Mouse (Mus musculus) MEL (cell line): Measurements from ENCODE around the gene Slc35b1. TPM values are rescaled to one million over a fixed set of nuclear protein-coding genes. Genes with fewer than 3 reads are reported as not detected.

Experiments used
- DNase-seq: peaks from one replicate; pipeline ENCODE4 v3.0.0; 2011; ENCODE audit warnings: low read depth, low spot score
- H3K27ac ChIP-seq: 2 replicates; pipeline ENCODE4 v1.5.1; 2012; ENCODE audit warnings: low read depth, mild to moderate bottlenecking, control low read depth, low read length, moderate library complexity; ENCODE audit not compliant: control insufficient read depth
- H3K27me3 ChIP-seq, 2 experiments: fragments of 150-350 bp in 1 of 2; sonication (generic) in 1 of 2; 2 replicates each; pipeline ENCODE4 v1.6.1; 2012; ENCODE audit warnings: low read length in 2 of 2, mild to moderate bottlenecking in 2 of 2, improper control_type of control experiment in 1 of 2, moderate library complexity in 1 of 2; ENCODE audit not compliant: insufficient read depth in 2 of 2, control insufficient read depth in 1 of 2
- H3K36me3 ChIP-seq, 2 experiments: 2 replicates each; pipeline ENCODE4 v1.6.1; 2012 to 2014; ENCODE audit warnings: low read length in 2 of 2, improper control_type of control experiment in 1 of 2, inconsistent platforms in 1 of 2, mild to moderate bottlenecking in 1 of 2; ENCODE audit not compliant: insufficient read depth in 2 of 2, control insufficient read depth in 1 of 2
- H3K4me1 ChIP-seq, 2 experiments: fragments of 150-350 bp in 1 of 2; sonication (generic) in 1 of 2; 2 replicates each; pipeline ENCODE4 v1.6.1; 2012; ENCODE audit warnings: low read length in 2 of 2, improper control_type of control experiment in 1 of 2, mild to moderate bottlenecking in 1 of 2; ENCODE audit not compliant: insufficient read depth in 2 of 2, control insufficient read depth in 1 of 2
- H3K4me3 ChIP-seq, 2 experiments: fragments of 150-350 bp in 1 of 2; sonication (generic) in 1 of 2; 2 replicates each; pipeline ENCODE4 v1.5.1; 2012; ENCODE audit warnings: low read depth in 2 of 2, low read length in 2 of 2, mild to moderate bottlenecking in 2 of 2, moderate library complexity in 2 of 2, control low read depth in 1 of 2, improper control_type of control experiment in 1 of 2; ENCODE audit not compliant: control insufficient read depth in 1 of 2, insufficient read depth in 1 of 2
- H3K79me2 ChIP-seq: 2 replicates; pipeline ENCODE4 v1.6.1; 2012; ENCODE audit warnings: mild to moderate bottlenecking, low read length, moderate library complexity; ENCODE audit not compliant: control insufficient read depth, poor library complexity, insufficient read depth
- H3K9ac ChIP-seq: 2 replicates; pipeline ENCODE4 v1.6.1; 2012; ENCODE audit warnings: low read depth, mild to moderate bottlenecking, control low read depth, low read length, moderate library complexity; ENCODE audit not compliant: control insufficient read depth, poor library complexity, severe bottlenecking
- H3K9me3 ChIP-seq: fragments of 150-350 bp; sonication (generic); replicated peaks from 2 replicates; pipeline ENCODE4 v1.6.1; 2012; ENCODE audit warnings: mild to moderate bottlenecking, low read length, improper control_type of control experiment, moderate library complexity; ENCODE audit not compliant: insufficient read depth
- BHLHE40 ChIP-seq: IDR thresholded peaks from 2 replicates; pipeline ENCODE4 v1.6.1; 2012; ENCODE audit warnings: low read depth, mild to moderate bottlenecking, inconsistent platforms, low read length, improper control_type of control experiment, borderline replicate concordance
- ETS1 ChIP-seq: IDR thresholded peaks from 2 replicates; pipeline ENCODE4 v1.6.1; 2012; ENCODE audit warnings: low read depth, mild to moderate bottlenecking, inconsistent platforms, low read length, improper control_type of control experiment, moderate library complexity
- KAT2A ChIP-seq: conservative IDR thresholded peaks from 2 replicates; pipeline ENCODE4 v1.6.1; 2012; ENCODE audit warnings: low read depth, low read length, improper control_type of control experiment, inconsistent platforms
- MAFK ChIP-seq: IDR thresholded peaks from 2 replicates; pipeline ENCODE4 v1.6.1; 2011; ENCODE audit warnings: low read depth, mild to moderate bottlenecking, low read length, improper control_type of control experiment, borderline replicate concordance
- MAX ChIP-seq: IDR thresholded peaks from 2 replicates; pipeline ENCODE4 v1.6.1; 2011; ENCODE audit warnings: low read length, improper control_type of control experiment
- MAZ ChIP-seq: IDR thresholded peaks from 2 replicates; pipeline ENCODE4 v1.6.1; 2012; ENCODE audit warnings: low read depth, mild to moderate bottlenecking, inconsistent platforms, low read length, improper control_type of control experiment
- MEF2A ChIP-seq: IDR thresholded peaks from 2 replicates; pipeline ENCODE4 v1.6.1; 2014; ENCODE audit warnings: low read depth, mild to moderate bottlenecking, inconsistent platforms, low read length, improper control_type of control experiment; ENCODE audit not compliant: poor library complexity, insufficient replicate concordance, severe bottlenecking; ENCODE audit errors: extremely low read depth
- MYB ChIP-seq: IDR thresholded peaks from 2 replicates; pipeline ENCODE4 v1.6.1; 2011; ENCODE audit warnings: mild to moderate bottlenecking, low read depth, low read length, improper control_type of control experiment
- NRF1 ChIP-seq: IDR thresholded peaks from 2 replicates; pipeline ENCODE4 v1.6.1; 2014; ENCODE audit warnings: low read depth, mild to moderate bottlenecking, inconsistent platforms, low read length, improper control_type of control experiment, moderate library complexity; ENCODE audit not compliant: poor library complexity, insufficient read depth, severe bottlenecking
- POLR2AphosphoS5 ChIP-seq: IDR thresholded peaks from 2 replicates; pipeline ENCODE4 v1.6.1; 2012; ENCODE audit warnings: low read depth, borderline replicate concordance, mild to moderate bottlenecking, inconsistent platforms, low read length, moderate library complexity, mixed read lengths
- RCOR1 ChIP-seq: IDR thresholded peaks from 2 replicates; pipeline ENCODE4 v1.6.1; 2012; ENCODE audit warnings: low read depth, mild to moderate bottlenecking, inconsistent platforms, low read length, improper control_type of control experiment
- SIN3A ChIP-seq: IDR thresholded peaks from 2 replicates; pipeline ENCODE4 v1.6.1; 2012; ENCODE audit warnings: low read length, improper control_type of control experiment, inconsistent platforms
- TAL1 ChIP-seq: IDR thresholded peaks from 2 replicates; pipeline ENCODE4 v1.6.1; 2012; ENCODE audit warnings: mild to moderate bottlenecking, inconsistent platforms, low read length, moderate library complexity, mixed read lengths
- TBP ChIP-seq: IDR thresholded peaks from 2 replicates; pipeline ENCODE4 v1.8.0; 2011; ENCODE audit warnings: low read depth, low read length, improper control_type of control experiment
- TCF12 ChIP-seq: IDR thresholded peaks from 2 replicates; pipeline ENCODE4 v1.6.1; 2014; ENCODE audit warnings: low read depth, mild to moderate bottlenecking, inconsistent platforms, low read length, improper control_type of control experiment, moderate library complexity
- USF1 ChIP-seq: IDR thresholded peaks from 2 replicates; pipeline ENCODE4 v1.6.1; 2014; ENCODE audit warnings: low read depth, mild to moderate bottlenecking, inconsistent platforms, low read length, improper control_type of control experiment, moderate library complexity
- ZC3H11A ChIP-seq: IDR thresholded peaks from 2 replicates; pipeline ENCODE4 v1.6.1; 2012; ENCODE audit warnings: low read depth, mild to moderate bottlenecking, inconsistent platforms, low read length, improper control_type of control experiment
- ZMIZ1 ChIP-seq: IDR thresholded peaks from 2 replicates; pipeline ENCODE4 v1.6.1; 2012; ENCODE audit warnings: low read depth, mild to moderate bottlenecking, inconsistent platforms, low read length, improper control_type of control experiment, moderate library complexity
- ZNF384 ChIP-seq: IDR thresholded peaks from 2 replicates; pipeline ENCODE4 v1.6.1; 2012; ENCODE audit warnings: low read depth, mild to moderate bottlenecking, inconsistent platforms, low read length, improper control_type of control experiment
- polyA plus RNA-seq, 2 experiments: library from polyadenylated mRNA; stranded (reverse) in 1 of 2; unstranded in 1 of 2; fragments of >175 nt in 1 of 2; fragments of >200 nt in 1 of 2; gene quantifications; 2 replicates each; pipeline versions ENCODE4 v1.2.1 to v1.2.4; 2012; ENCODE audit warnings: low replicate concordance in 2 of 2, low read depth in 1 of 2; ENCODE audit not compliant: insufficient read length in 2 of 2, insufficient read depth in 1 of 2, missing spikeins in 1 of 2
- total RNA-seq: library from RNA; depleted of rRNA; stranded (reverse); fragments of 300-350 nt; gene quantifications from 2 replicates; pipeline ENCODE4 v1.2.3, GENCODE M21; 2012

Gene Slc35b1
- total and polyA plus RNA-seq, 3 experiments = 59.1 to 82.4 TPM; not detected in 1

DNA sequence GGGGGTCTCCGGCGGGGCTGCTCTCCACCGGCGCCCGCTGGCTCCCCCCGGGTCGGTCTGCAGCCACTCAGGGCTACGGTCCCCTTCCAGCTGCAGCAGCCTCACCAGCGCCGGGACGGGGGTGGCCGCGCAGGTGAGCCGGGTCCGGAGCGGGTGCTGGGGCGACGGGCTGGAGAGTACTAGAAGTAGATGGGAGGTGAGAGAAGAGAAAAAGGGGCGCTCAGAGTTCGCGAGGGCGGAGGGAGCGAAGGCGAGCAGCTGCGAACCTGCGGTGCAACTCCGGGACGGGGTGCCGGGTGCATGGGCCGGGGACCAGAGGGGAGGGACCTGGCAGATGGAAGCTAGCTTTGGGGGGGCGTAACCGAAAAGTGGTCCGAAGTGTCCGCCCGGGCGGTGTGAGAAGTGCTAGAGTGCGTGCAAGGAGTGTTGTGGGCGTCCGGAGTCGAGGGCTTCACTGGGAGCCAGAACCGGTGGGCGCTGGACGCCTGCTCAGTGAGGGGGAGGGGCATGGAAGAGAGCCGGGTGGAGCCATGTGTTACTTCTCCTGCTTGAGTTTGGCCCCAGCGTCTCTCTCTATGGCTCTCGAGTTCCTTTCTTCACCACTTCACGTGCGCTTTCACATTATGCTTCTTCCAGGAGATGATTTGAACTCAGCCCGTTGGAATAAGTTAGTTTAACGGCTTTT is 47.2 kb upstream of the Slc35b1 start (continued):
- TF ChIP-seq MAZ (no peak; the same call in 1 of the 2 replicates), NRF1 (no peak; the same call in 1 of the 2 replicates), TAL1 (no peak), BHLHE40 (peak; percentile 54; the same call in 1 of the 2 replicates), ZC3H11A (no peak), MAX (peak; percentile 83), MYB (no peak), SIN3A (peak; percentile 86), ZNF384 (no peak), ZMIZ1 (peak; percentile 42; the same call in 1 of the 2 replicates)
- TF ChIP-seq, all 39 proteins: peak for 15

DNA sequence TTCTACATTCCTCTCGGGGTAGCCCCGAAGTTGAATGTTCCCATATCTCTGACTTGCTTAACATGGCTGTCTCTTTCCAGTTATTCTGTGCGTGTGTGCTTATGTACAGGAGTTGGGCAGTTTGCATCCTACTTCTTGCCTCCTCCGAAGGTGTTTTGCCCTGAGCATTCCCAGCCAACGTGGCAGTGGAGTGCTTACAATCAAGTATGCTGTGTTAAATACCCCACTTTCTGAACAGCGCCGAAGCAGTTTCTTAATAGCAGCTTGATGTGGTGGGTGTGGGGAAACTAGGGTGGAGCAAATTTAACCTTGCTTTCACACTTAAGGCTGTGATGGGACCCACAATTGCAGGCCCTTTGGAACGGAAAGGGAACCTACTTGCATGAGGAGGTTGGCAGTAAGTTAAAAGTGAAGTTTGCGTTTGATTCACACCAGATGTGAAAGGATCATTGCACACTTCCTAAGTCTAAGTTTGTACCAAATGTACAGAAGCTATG is 46.6 kb upstream of the Slc35b1 start:
- peak overlapping the region; percentile 85 to 88 for H3K4me3 ChIP-seq
- H3K4me1 ChIP-seq = peaks cover 29 to 49% of the 10 kb centered on the region in 2 experiments
- H3K9me3 ChIP-seq = no peaks in the 10 kb centered on the region
- H3K79me2 ChIP-seq = peaks cover 47% of the 10 kb centered on the region
- peaks cover 16 to 67% of the 10 kb centered on the region in 2 experiments for H3K36me3 ChIP-seq
- H3K9ac ChIP-seq = peak overlapping the region; percentile 86
- H3K27me3 ChIP-seq = no peaks in the 10 kb centered on the region
- TF ChIP-seq KAT2A (0 out of 2 replicates have a peak, but pooled peaks have one; percentile 13), ETS1 (0 out of 2 replicates have a peak, but pooled peaks have one; percentile 1), TBP (no peak), POLR2AphosphoS5 (peak; percentile 20; the same call in 1 of the 2 replicates), RCOR1 (0 out of 2 replicates have a peak, but pooled peaks have one; percentile 6), MAZ (no peak; the same call in 1 of the 2 replicates), SIN3A (peak; percentile 12; the same call in 1 of the 2 replicates), MEF2A (no peak), MAFK (no peak), BHLHE40 (no peak), TCF12 (no peak), USF1 (no peak)
- peak; percentile 75 for DNase-seq
- H3K27ac ChIP-seq = peak overlapping the region; percentile 92
